Mouse (Mus musculus) thymus, adult 2 months (tissue): ENCODE measurements around the gene Trpm8.

ENCODE experiments used
- CTCF ChIP-seq: fragments of 200-500 bp; IDR thresholded peaks from 2 replicates; pipeline ENCODE4 v1.5.1; 2012; ENCODE audit warnings: mild to moderate bottlenecking, control low read depth, low read length, moderate library complexity, borderline replicate concordance; ENCODE audit not compliant: control insufficient read depth, poor library complexity, insufficient read depth; ENCODE audit errors: extremely low read depth
- POLR2A ChIP-seq: fragments of 200-500 bp; IDR thresholded peaks from 2 replicates; pipeline ENCODE4 v1.6.1; 2012; ENCODE audit warnings: mild to moderate bottlenecking, low read length, control low read depth, moderate library complexity; ENCODE audit not compliant: control insufficient read depth, poor library complexity, insufficient read depth; ENCODE audit errors: extremely low read depth

GRCm38 (mm10) chr1:88269539-88270309, 7.7 kb upstream of the Trpm8 start:
- TF ChIP-seq CTCF (no peak), POLR2A (no peak)
